Mouse (Mus musculus) limb, embryonic 11.5 days (tissue): ENCODE measurements at regions not wholly inside any gene's neighbourhood (a gene's known extent, or its start where the extent isn't known, plus 50 kb on each side); places are given as distances from the start of the nearest gene placed in this dataset.

Experiments used
- ATAC-seq: fragments of 200-750 bp; cut with Nextera tagmentation; 2 replicates; pipeline ENCODE4 v1.8.0; 2017; ENCODE audit warnings: low read depth; ENCODE audit not compliant: insufficient number of reproducible peaks, low FRiP score, low TSS enrichment
- DNase-seq: peaks from one replicate; pipeline ENCODE4 v3.0.0-alpha.2; 2015; ENCODE audit warnings: low spot score
- H3K27ac ChIP-seq: fragments of 300-500 bp; sonication (generic); replicated peaks from 2 replicates; pipeline ENCODE4 v1.5.1; 2014; ENCODE audit warnings: low read depth, mild to moderate bottlenecking, low read length
- H3K27me3 ChIP-seq: fragments of 300-500 bp; sonication (generic); 2 replicates; pipeline ENCODE4 v1.6.1; 2014; ENCODE audit warnings: mild to moderate bottlenecking, low read length, mixed read lengths; ENCODE audit not compliant: control insufficient read depth, insufficient read depth
- H3K36me3 ChIP-seq: fragments of 300-500 bp; sonication (generic); 2 replicates; pipeline ENCODE4 v1.6.1; 2014; ENCODE audit warnings: mild to moderate bottlenecking, low read length, moderate library complexity, mixed read lengths; ENCODE audit not compliant: control insufficient read depth, insufficient read depth
- H3K4me1 ChIP-seq: fragments of 300-500 bp; sonication (generic); 2 replicates; pipeline ENCODE4 v1.6.1; 2014; ENCODE audit warnings: low read length, mixed read lengths; ENCODE audit not compliant: control insufficient read depth, insufficient read depth
- H3K4me2 ChIP-seq: fragments of 300-500 bp; sonication (generic); 2 replicates; pipeline ENCODE4 v1.6.1; 2014; ENCODE audit warnings: low read depth, mild to moderate bottlenecking, moderate library complexity; ENCODE audit not compliant: severe bottlenecking
- H3K4me3 ChIP-seq: fragments of 300-500 bp; sonication (generic); 2 replicates; pipeline ENCODE4 v1.5.1; 2014; ENCODE audit warnings: low read depth, low read length
- H3K9ac ChIP-seq: fragments of 300-500 bp; sonication (generic); 2 replicates; pipeline ENCODE4 v1.6.1; 2014; ENCODE audit warnings: mild to moderate bottlenecking, low read length
- H3K9me3 ChIP-seq: fragments of 300-500 bp; sonication (generic); 2 replicates; pipeline ENCODE4 v1.6.1; 2016; ENCODE audit warnings: low read length; ENCODE audit not compliant: control insufficient read depth
- WGBS: fragments of 180-500 bp; shearing (Covaris S2); extraction: QIAGEN DNeasy Blood & Tissue Kit; methylation state at CpG from one replicate; pipeline ENCODE4 v1.1.7; 2014; 5-methylcytosine and 5-hydroxymethylcytosine counted together

GRCm38 (mm10) chr3:18929105-18929492 lies 699.4 kb downstream of the 1700064H15Rik start:
- Histone ChIP-seq H3K4me3 (no peak overlapping the region), H3K4me1 (no peaks in the 10 kb centered on the region), H3K36me3 (no peaks in the 10 kb centered on the region), H3K9me3 (no peaks in the 10 kb centered on the region), H3K9ac (no peak overlapping the region), H3K27ac (no peak overlapping the region), H3K4me2 (no peak overlapping the region), H3K27me3 (no peaks in the 10 kb centered on the region)
- no peak for DNase-seq
- WGBS, result 87% methylated on average over 3 of the region's 3 CpGs
- no peak for ATAC-seq

GRCm38 (mm10) chr3:18932983-18933726 lies 695.3 kb downstream of the 1700064H15Rik start:
- Histone ChIP-seq H3K9ac (no peak overlapping the region), H3K4me2 (no peak overlapping the region), H3K4me3 (no peak overlapping the region), H3K9me3 (no peaks in the 10 kb centered on the region), H3K36me3 (no peaks in the 10 kb centered on the region), H3K27ac (no peak overlapping the region), H3K27me3 (no peaks in the 10 kb centered on the region), H3K4me1 (no peaks in the 10 kb centered on the region)
- WGBS, result 82% methylated on average over 13 of the region's 13 CpGs
- ATAC-seq, result no peak
- no peak for DNase-seq

GRCm38 (mm10) chr3:18934891-18935290 lies 693.6 kb downstream of the 1700064H15Rik start:
- Histone ChIP-seq H3K4me3 (no peak overlapping the region), H3K4me2 (no peak overlapping the region), H3K9me3 (no peaks in the 10 kb centered on the region), H3K27me3 (no peaks in the 10 kb centered on the region), H3K36me3 (no peaks in the 10 kb centered on the region), H3K9ac (no peak overlapping the region), H3K27ac (no peak overlapping the region), H3K4me1 (no peaks in the 10 kb centered on the region)
- DNase-seq, result no peak
- ATAC-seq, result no peak
- WGBS, result 69% methylated on average over 2 of the region's 2 CpGs

- Histone ChIP-seq H3K4me2 (no peak overlapping the region), H3K4me1 (no peaks in the 10 kb centered on the region), H3K9ac (no peak overlapping the region), H3K4me3 (no peak overlapping the region), H3K9me3 (no peaks in the 10 kb centered on the region), H3K27ac (no peak overlapping the region), H3K27me3 (no peaks in the 10 kb centered on the region), H3K36me3 (no peaks in the 10 kb centered on the region)
- 85% methylated on average over 20 of the region's 20 CpGs for WGBS
- DNase-seq (no peak), ATAC-seq (no peak)
Observed at GRCm38 (mm10) chr3:18937333-18938122, 690.9 kb downstream of the 1700064H15Rik start.

- ATAC-seq (no peak), DNase-seq (no peak)
- no peak overlapping the region for H3K4me3 ChIP-seq
- WGBS, result 87% methylated on average over 11 of the region's 11 CpGs
- H3K36me3 ChIP-seq, result no peaks in the 10 kb centered on the region
- H3K9me3 ChIP-seq, result no peaks in the 10 kb centered on the region
- no peaks in the 10 kb centered on the region for H3K4me1 ChIP-seq
- no peaks in the 10 kb centered on the region for H3K27me3 ChIP-seq
- H3K27ac ChIP-seq, result no peak overlapping the region
- no peak overlapping the region for H3K9ac ChIP-seq
- no peak overlapping the region for H3K4me2 ChIP-seq
Observed at GRCm38 (mm10) chr3:18941301-18942177, 686.9 kb downstream of the 1700064H15Rik start.

GRCm38 (mm10) chr3:18960341-18960740 lies 668.1 kb downstream of the 1700064H15Rik start:
- ATAC-seq (no peak), DNase-seq (no peak)
- 85% methylated on average over 1 of the region's 1 CpGs for WGBS
- Histone ChIP-seq H3K27ac (no peak overlapping the region), H3K36me3 (no peaks in the 10 kb centered on the region), H3K4me1 (no peaks in the 10 kb centered on the region), H3K27me3 (no peaks in the 10 kb centered on the region), H3K9me3 (no peaks in the 10 kb centered on the region), H3K9ac (no peak overlapping the region), H3K4me3 (no peak overlapping the region), H3K4me2 (no peak overlapping the region)

GRCm38 (mm10) chr3:18988662-18989061 lies 639.8 kb downstream of the 1700064H15Rik start:
- no peak for DNase-seq
- H3K9ac ChIP-seq, result no peak overlapping the region

GRCm38 (mm10) chr3:18989577-18990240 lies 638.8 kb downstream of the 1700064H15Rik start:
- DNase-seq, result no peak
- no peak overlapping the region for H3K9ac ChIP-seq
- 70% methylated on average over 13 of the region's 13 CpGs for WGBS
- H3K9me3 ChIP-seq, result no peaks in the 10 kb centered on the region
- no peak overlapping the region for H3K4me2 ChIP-seq
- no peaks in the 10 kb centered on the region for H3K4me1 ChIP-seq
- ATAC-seq, result no peak
- no peak overlapping the region for H3K27ac ChIP-seq
- no peaks in the 10 kb centered on the region for H3K36me3 ChIP-seq
- no peak overlapping the region for H3K4me3 ChIP-seq
- no peaks in the 10 kb centered on the region for H3K27me3 ChIP-seq

More at GRCm38 (mm10) chr3:18988662-18989061, 639.8 kb downstream of the 1700064H15Rik start:
- H3K4me3 ChIP-seq, result no peak overlapping the region
- no peaks in the 10 kb centered on the region for H3K4me1 ChIP-seq
- H3K27ac ChIP-seq, result no peak overlapping the region
- H3K27me3 ChIP-seq, result no peaks in the 10 kb centered on the region
- no peaks in the 10 kb centered on the region for H3K36me3 ChIP-seq
- H3K4me2 ChIP-seq, result no peak overlapping the region
- H3K9me3 ChIP-seq, result no peaks in the 10 kb centered on the region
- 89% methylated on average over 3 of the region's 3 CpGs for WGBS
- no peak for ATAC-seq
